Mouse (Mus musculus) embryonic fibroblast, embryonic 13.5 days (primary cell): ENCODE measurements around the gene E130308A19Rik.

Source experiments
- CTCF ChIP-seq: IDR thresholded peaks from 2 replicates; pipeline ENCODE4 v1.5.1; 2011; ENCODE audit warnings: mild to moderate bottlenecking, control low read depth, low read length, moderate library complexity, borderline replicate concordance; ENCODE audit not compliant: insufficient read depth
- POLR2A ChIP-seq: IDR thresholded peaks from 2 replicates; pipeline ENCODE4 v1.6.1; 2011; ENCODE audit warnings: low read depth, mild to moderate bottlenecking, control low read depth, low read length, moderate library complexity

GRCm38 (mm10) chr4:59681383-59681782 is 55.4 kb downstream of the E130308A19Rik start:
- TF ChIP-seq CTCF, result no peak
- no peak for TF ChIP-seq POLR2A
